Mouse (Mus musculus) limb, embryonic 14.5 days (tissue): ENCODE measurements at regions not wholly inside any gene's neighbourhood (a gene's known extent, or its start where the extent isn't known, plus 50 kb on each side); places are given as distances from the start of the nearest gene placed in this dataset.

Source experiments
- ATAC-seq: fragments of 200-750 bp; cut with Nextera tagmentation; 2 replicates; pipeline ENCODE4 v1.8.0; 2017; ENCODE audit warnings: low read depth, moderate number of reproducible peaks, moderate TSS enrichment; ENCODE audit not compliant: low FRiP score
- DNase-seq: peaks from one replicate; pipeline ENCODE4 v3.0.0-alpha.2; 2015; ENCODE audit warnings: low spot score
- H3K27ac ChIP-seq: fragments of 300-500 bp; sonication (generic); replicated peaks from 2 replicates; pipeline ENCODE4 v1.5.1; 2014; ENCODE audit warnings: low read depth, mild to moderate bottlenecking, low read length, moderate library complexity, mixed read lengths
- H3K27me3 ChIP-seq: fragments of 300-500 bp; sonication (generic); 2 replicates; pipeline ENCODE4 v1.6.1; 2014; ENCODE audit warnings: low read length, mixed read lengths; ENCODE audit not compliant: control insufficient read depth, insufficient read depth
- H3K36me3 ChIP-seq: fragments of 300-500 bp; sonication (generic); 2 replicates; pipeline ENCODE4 v1.6.1; 2014; ENCODE audit warnings: mild to moderate bottlenecking, low read length, moderate library complexity, mixed read lengths; ENCODE audit not compliant: control insufficient read depth, insufficient read depth
- H3K4me1 ChIP-seq: fragments of 300-500 bp; sonication (generic); 2 replicates; pipeline ENCODE4 v1.6.1; 2014; ENCODE audit warnings: antibody characterized with exemption, low read length, mixed read lengths; ENCODE audit not compliant: control insufficient read depth, insufficient read depth
- H3K4me2 ChIP-seq: fragments of 300-500 bp; sonication (generic); replicated peaks from 2 replicates; pipeline ENCODE4 v1.6.1; 2014; ENCODE audit warnings: low read depth, mild to moderate bottlenecking, low read length, moderate library complexity; ENCODE audit not compliant: severe bottlenecking
- H3K4me3 ChIP-seq: fragments of 300-500 bp; sonication (generic); replicated peaks from 2 replicates; pipeline ENCODE4 v1.5.1; 2014; ENCODE audit warnings: low read length
- H3K9ac ChIP-seq: fragments of 300-500 bp; sonication (generic); 2 replicates; pipeline ENCODE4 v1.6.1; 2014; ENCODE audit warnings: mild to moderate bottlenecking, low read depth, low read length, moderate library complexity; ENCODE audit not compliant: severe bottlenecking
- H3K9me3 ChIP-seq: fragments of 300-500 bp; sonication (generic); 2 replicates; pipeline ENCODE4 v1.6.1; 2016; ENCODE audit warnings: low read length; ENCODE audit not compliant: control insufficient read depth
- POLR2A ChIP-seq: fragments of 200-500 bp; IDR thresholded peaks from 2 replicates; pipeline ENCODE4 v1.8.0; 2012; ENCODE audit warnings: inconsistent platforms, mild to moderate bottlenecking, moderate library complexity, borderline replicate concordance; ENCODE audit not compliant: insufficient read depth, insufficient read length; ENCODE audit errors: extremely low read depth
- WGBS: fragments of 180-500 bp; shearing (Covaris S2); extraction: QIAGEN DNeasy Blood & Tissue Kit; methylation state at CpG from one replicate; pipeline ENCODE4 v1.1.7; 2014; 5-methylcytosine and 5-hydroxymethylcytosine counted together

GRCm38 (mm10) chr1:42152175-42152790 is 543.3 kb upstream of the Pou3f3 start:
- no peak overlapping the region for H3K4me2 ChIP-seq
- ATAC-seq (no peak), DNase-seq (no peak)
- no peaks in the 10 kb centered on the region for H3K27me3 ChIP-seq
- H3K36me3 ChIP-seq, result no peaks in the 10 kb centered on the region
- H3K9ac ChIP-seq, result no peak overlapping the region
- TF ChIP-seq POLR2A, result no peak
- H3K4me1 ChIP-seq, result no peaks in the 10 kb centered on the region
- H3K27ac ChIP-seq, result no peak overlapping the region
- no peak overlapping the region for H3K4me3 ChIP-seq
- no peaks in the 10 kb centered on the region for H3K9me3 ChIP-seq
- WGBS, result 76% methylated on average over 13 of the region's 13 CpGs

- Histone ChIP-seq H3K36me3 (no peaks in the 10 kb centered on the region), H3K27ac (no peak overlapping the region), H3K9ac (no peak overlapping the region), H3K9me3 (no peaks in the 10 kb centered on the region), H3K27me3 (no peaks in the 10 kb centered on the region), H3K4me2 (no peak overlapping the region), H3K4me1 (no peaks in the 10 kb centered on the region), H3K4me3 (no peak overlapping the region)
- 65% methylated on average over 3 of the region's 3 CpGs for WGBS
- ATAC-seq, result no peak
- no peak for DNase-seq
- no peak for TF ChIP-seq POLR2A
Measured at GRCm38 (mm10) chr1:42152916-42153315, 542.7 kb upstream of the Pou3f3 start.

- Histone ChIP-seq H3K9me3 (no peaks in the 10 kb centered on the region), H3K4me3 (no peak overlapping the region), H3K36me3 (no peaks in the 10 kb centered on the region), H3K4me2 (no peak overlapping the region), H3K9ac (no peak overlapping the region), H3K27me3 (no peaks in the 10 kb centered on the region), H3K4me1 (no peaks in the 10 kb centered on the region), H3K27ac (no peak overlapping the region)
- DNase-seq (no peak), ATAC-seq (no peak)
- no peak for TF ChIP-seq POLR2A
- WGBS, result 79% methylated on average over 7 of the region's 7 CpGs
Measured at GRCm38 (mm10) chr1:42167790-42168572, 527.6 kb upstream of the Pou3f3 start.

- Histone ChIP-seq H3K4me3 (no peak overlapping the region), H3K9me3 (no peaks in the 10 kb centered on the region), H3K4me2 (no peak overlapping the region), H3K27me3 (no peaks in the 10 kb centered on the region), H3K36me3 (no peaks in the 10 kb centered on the region), H3K27ac (no peak overlapping the region), H3K9ac (no peak overlapping the region), H3K4me1 (no peaks in the 10 kb centered on the region)
- ATAC-seq (no peak; the same call in 1 of the 2 replicates), DNase-seq (no peak)
- WGBS, result 84% methylated on average over 3 of the region's 3 CpGs
- TF ChIP-seq POLR2A, result no peak
Measured at GRCm38 (mm10) chr1:42169505-42169904, 526.1 kb upstream of the Pou3f3 start.

- Histone ChIP-seq H3K27ac (no peak overlapping the region), H3K27me3 (no peaks in the 10 kb centered on the region), H3K36me3 (no peaks in the 10 kb centered on the region), H3K4me3 (no peak overlapping the region), H3K9me3 (no peaks in the 10 kb centered on the region), H3K9ac (no peak overlapping the region), H3K4me1 (no peaks in the 10 kb centered on the region), H3K4me2 (no peak overlapping the region)
- ATAC-seq, result no peak
- no peak for TF ChIP-seq POLR2A
- DNase-seq, result no peak
Measured at GRCm38 (mm10) chr1:42186295-42186694, 509.3 kb upstream of the Pou3f3 start.
